Mouse (Mus musculus) liver, embryonic 14.5 days (tissue): Measurements from ENCODE around the gene Ccdc106. TPM values are rescaled to one million over a fixed set of nuclear protein-coding genes. Genes with fewer than 3 reads are reported as not detected.
A peak's percentile ranks its signal among the peaks of the same experiment; 100 is the strongest.

Source experiments
- ATAC-seq: fragments of 200-750 bp; cut with Nextera tagmentation; 2 replicates; pipeline ENCODE4 v1.8.0; 2017; ENCODE audit warnings: moderate number of reproducible peaks, mild to moderate bottlenecking, moderate library complexity; ENCODE audit not compliant: insufficient read depth
- DNase-seq, 3 experiments: peaks; one replicate each; pipeline ENCODE4 v3.0.0-alpha.2; 2012 to 2013; ENCODE audit warnings: low read depth in 3 of 3, low spot score in 3 of 3
- H3K27ac ChIP-seq: fragments of 300-500 bp; sonication (generic); 2 replicates; pipeline ENCODE4 v1.5.1; 2014; ENCODE audit warnings: moderate library complexity, mild to moderate bottlenecking, control low read depth, inconsistent platforms
- H3K27me3 ChIP-seq: fragments of 300-500 bp; sonication (generic); 2 replicates; pipeline ENCODE4 v1.6.1; 2014; ENCODE audit warnings: mild to moderate bottlenecking, low read length, moderate library complexity; ENCODE audit not compliant: control insufficient read depth, insufficient read depth
- H3K36me3 ChIP-seq: fragments of 300-500 bp; sonication (generic); replicated peaks from 2 replicates; pipeline ENCODE4 v1.6.1; 2014; ENCODE audit warnings: low read depth; ENCODE audit not compliant: control insufficient read depth, insufficient read depth
- H3K4me1 ChIP-seq, 2 experiments: fragments of 200-500 bp in 1 of 2; fragments of 300-500 bp in 1 of 2; sonication (generic) in 1 of 2; replicated peaks; 2 replicates each; pipeline ENCODE4 v1.6.1; 2012 to 2014; ENCODE audit warnings: antibody characterized with exemption in 1 of 2, inconsistent platforms in 1 of 2, low read length in 1 of 2; ENCODE audit not compliant: control insufficient read depth in 2 of 2, insufficient read depth in 2 of 2
- H3K4me2 ChIP-seq: fragments of 300-500 bp; sonication (generic); 2 replicates; pipeline ENCODE4 v1.6.1; 2014; ENCODE audit warnings: low read depth, mild to moderate bottlenecking, control low read depth, moderate library complexity
- H3K4me3 ChIP-seq, 2 experiments: fragments of 200-500 bp in 1 of 2; fragments of 300-500 bp in 1 of 2; sonication (generic) in 1 of 2; 2 replicates each; pipeline ENCODE4 v1.5.1; 2012 to 2014; ENCODE audit warnings: low read depth in 2 of 2, low read length in 2 of 2, mild to moderate bottlenecking in 2 of 2, control low read depth in 1 of 2, inconsistent platforms in 1 of 2, moderate library complexity in 1 of 2; ENCODE audit not compliant: insufficient read depth in 1 of 2
- H3K9ac ChIP-seq: fragments of 300-500 bp; sonication (generic); replicated peaks from 2 replicates; pipeline ENCODE4 v1.6.1; 2014; ENCODE audit warnings: mild to moderate bottlenecking, control low read depth, moderate library complexity
- H3K9me3 ChIP-seq: fragments of 300-500 bp; sonication (generic); 2 replicates; pipeline ENCODE4 v1.6.1; 2016; ENCODE audit warnings: low read length, mixed read lengths; ENCODE audit not compliant: control insufficient read depth
- CTCF ChIP-seq: IDR thresholded peaks from 2 replicates; pipeline ENCODE4 v1.5.1; 2016; ENCODE audit warnings: antibody characterized with exemption, low read depth, control low read depth
- EP300 ChIP-seq: IDR thresholded peaks from 2 replicates; pipeline ENCODE4 v1.6.1; 2016; ENCODE audit warnings: antibody characterized with exemption, low read depth
- WGBS: fragments of 180-500 bp; shearing (Covaris S2); extraction: QIAGEN DNeasy Blood & Tissue Kit; methylation state at CpG from one replicate; pipeline ENCODE4 v1.1.7; 2014; ENCODE audit not compliant: insufficient replicate concordance; 5-methylcytosine and 5-hydroxymethylcytosine counted together
- polyA plus RNA-seq, 2 experiments: library from polyadenylated mRNA; depleted of rRNA in 1 of 2; stranded (reverse) in 1 of 2; unstranded in 1 of 2; fragments of >200 nt; fragmentation: Nextera tagmentation in 1 of 2; extraction: Ambion mirVana in 1 of 2; gene quantifications; 2 replicates each; pipeline versions ENCODE4 v1.2.1 to v1.2.3; 2012 to 2014

Gene Ccdc106
- polyA plus RNA-seq, 2 experiments = 0.24 to 0.64 TPM

DNA sequence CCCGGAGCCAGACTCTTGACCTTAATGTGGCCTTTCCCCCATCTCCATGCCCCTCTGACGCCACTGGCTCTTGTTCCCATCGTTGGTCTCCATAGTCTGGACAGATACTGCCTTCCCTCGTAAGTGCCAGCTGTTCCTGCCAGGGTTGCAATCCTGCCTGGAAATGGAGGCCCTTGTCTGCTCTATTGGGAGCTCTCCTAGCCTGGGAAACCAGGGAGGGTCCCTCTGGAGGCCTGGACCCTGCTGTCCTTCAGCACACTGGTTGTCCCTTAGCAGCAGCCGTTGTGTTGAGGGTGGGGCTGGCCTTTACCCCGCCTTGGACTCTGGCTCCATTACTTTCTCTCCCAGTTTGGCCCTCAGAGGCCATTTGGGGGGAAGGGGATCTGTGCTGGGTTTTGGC lies 72.0 kb downstream of the Ccdc106 start:
- H3K36me3 ChIP-seq = peaks cover 80% of the 10 kb centered on the region
- WGBS = 75% methylated on average over 6 of the region's 6 CpGs

DNA sequence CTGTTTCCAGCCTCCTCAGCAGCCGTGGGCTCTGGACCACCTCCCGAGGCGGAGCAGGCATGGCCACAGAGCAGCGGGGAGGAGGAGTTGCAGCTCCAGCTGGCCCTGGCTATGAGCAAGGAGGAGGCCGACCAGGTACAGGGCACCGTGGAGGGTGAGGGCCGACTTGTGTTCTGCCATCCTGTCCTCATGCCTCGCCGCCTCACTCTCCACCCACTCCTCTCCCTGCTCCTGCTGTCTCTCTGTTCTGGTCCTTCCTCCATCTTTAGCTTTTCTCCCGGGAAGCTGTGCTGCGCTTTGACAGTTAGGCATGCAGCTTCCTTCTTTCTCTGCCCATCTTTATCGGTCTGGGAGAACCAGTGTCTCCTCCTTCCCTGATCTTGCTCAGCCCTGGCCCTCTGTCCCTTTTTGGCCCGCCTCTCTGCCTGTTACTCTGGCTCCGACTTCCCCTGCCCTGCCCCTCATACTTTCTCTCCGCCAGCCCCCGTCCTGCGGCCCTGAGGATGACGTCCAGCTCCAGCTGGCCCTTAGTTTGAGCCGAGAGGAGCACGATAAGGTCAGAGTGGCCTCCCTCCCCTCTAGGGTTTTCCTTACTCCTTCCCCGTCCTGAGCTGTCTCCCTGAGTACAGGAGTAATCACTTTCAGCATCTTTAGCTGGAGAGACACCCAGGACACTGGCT lies 72.6 kb downstream of the Ccdc106 start:
- TF ChIP-seq EP300 = no peak
- no peak for TF ChIP-seq CTCF
- 83% methylated on average over 21 of the region's 21 CpGs for WGBS

More for the DNA sequence above, 72.0 kb downstream of the Ccdc106 start:
- peaks cover 0 to 5% of the 10 kb centered on the region in 2 experiments; a peak in 2 of 4 replicates for H3K4me1 ChIP-seq
- no peak overlapping the region for H3K9ac ChIP-seq
- H3K4me2 ChIP-seq = no peak overlapping the region
- ATAC-seq (no peak), DNase-seq (no peak)
- H3K4me3 ChIP-seq = no peak overlapping the region
- TF ChIP-seq EP300 (no peak), CTCF (no peak)
- no peak overlapping the region for H3K27ac ChIP-seq
- H3K27me3 ChIP-seq = no peaks in the 10 kb centered on the region
- no peaks in the 10 kb centered on the region for H3K9me3 ChIP-seq

DNA sequence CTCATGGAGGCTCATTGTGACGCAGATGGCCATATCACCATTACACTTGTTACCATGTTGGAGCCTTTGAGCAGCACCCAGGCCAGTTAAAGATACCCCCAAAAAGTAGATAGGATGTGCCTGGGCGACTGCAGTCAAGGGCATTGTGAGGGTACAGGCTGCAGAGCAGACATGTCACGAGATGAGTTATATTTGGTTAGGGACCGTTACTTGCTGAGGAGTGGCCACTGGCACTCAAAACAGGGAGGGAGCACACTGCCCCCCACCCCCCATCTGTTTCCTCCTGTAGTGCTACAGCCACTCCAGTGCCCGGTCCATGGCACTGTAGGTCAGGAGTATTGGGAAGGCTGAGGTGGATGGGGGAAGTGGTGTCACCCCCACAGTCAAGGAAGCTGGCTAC lies 78.4 kb downstream of the Ccdc106 start:
- no peak for TF ChIP-seq CTCF
- no peak for TF ChIP-seq EP300
- H3K27ac ChIP-seq = no peak overlapping the region
- H3K4me1 ChIP-seq = no peaks in the 10 kb centered on the region
- no peak for ATAC-seq
- no peak overlapping the region for H3K4me2 ChIP-seq
- 72% methylated on average over 5 of the region's 5 CpGs for WGBS
- H3K36me3 ChIP-seq = peaks cover 46% of the 10 kb centered on the region
- no peaks in the 10 kb centered on the region for H3K9me3 ChIP-seq
- H3K4me3 ChIP-seq = no peak overlapping the region
- no peak for DNase-seq
- H3K27me3 ChIP-seq = no peaks in the 10 kb centered on the region
- no peak overlapping the region for H3K9ac ChIP-seq

More for the DNA sequence above, 72.6 kb downstream of the Ccdc106 start:
- no peaks in the 10 kb centered on the region for H3K27me3 ChIP-seq
- no peak overlapping the region for H3K4me2 ChIP-seq
- ATAC-seq (no peak), DNase-seq (no peak)
- H3K9ac ChIP-seq = no peak overlapping the region
- peaks cover 82% of the 10 kb centered on the region for H3K36me3 ChIP-seq
- H3K27ac ChIP-seq = no peak overlapping the region
- no peaks in the 10 kb centered on the region for H3K9me3 ChIP-seq
- H3K4me3 ChIP-seq = no peak overlapping the region
- peaks cover 0 to 2% of the 10 kb centered on the region in 2 experiments; a peak in 2 of 4 replicates for H3K4me1 ChIP-seq

DNA sequence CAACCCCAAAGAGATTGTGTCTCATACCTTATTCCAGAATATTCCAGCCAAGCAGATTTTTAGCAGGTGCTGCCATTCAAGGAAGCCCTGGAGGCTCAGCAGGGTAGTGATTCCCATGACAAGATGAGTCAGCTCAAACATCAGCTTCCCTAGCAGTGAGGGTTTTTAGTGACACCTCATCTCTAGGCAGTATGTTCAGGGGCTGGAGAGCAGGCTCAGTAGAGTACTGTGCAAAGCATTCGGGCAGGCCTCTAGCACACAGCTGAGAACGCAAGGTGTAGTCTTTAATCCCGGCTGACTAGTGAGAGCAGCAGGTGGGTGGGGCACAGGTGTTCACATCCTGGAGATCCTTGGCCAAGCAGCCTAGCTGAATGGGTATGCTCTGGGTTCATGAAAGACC lies 79.4 kb downstream of the Ccdc106 start:
- no peaks in the 10 kb centered on the region for H3K4me1 ChIP-seq
- no peak overlapping the region for H3K4me2 ChIP-seq
- no peak overlapping the region for H3K4me3 ChIP-seq
- 72% methylated on average over 3 of the region's 3 CpGs for WGBS
- H3K27me3 ChIP-seq = no peaks in the 10 kb centered on the region
- DNase-seq (no peak), ATAC-seq (no peak)
- TF ChIP-seq EP300 (no peak), CTCF (0 out of 2 replicates have a peak, but pooled peaks have one; percentile 5)
- H3K36me3 ChIP-seq = peaks cover 36% of the 10 kb centered on the region
- H3K9ac ChIP-seq = no peak overlapping the region
- no peak overlapping the region for H3K27ac ChIP-seq
- no peaks in the 10 kb centered on the region for H3K9me3 ChIP-seq

DNA sequence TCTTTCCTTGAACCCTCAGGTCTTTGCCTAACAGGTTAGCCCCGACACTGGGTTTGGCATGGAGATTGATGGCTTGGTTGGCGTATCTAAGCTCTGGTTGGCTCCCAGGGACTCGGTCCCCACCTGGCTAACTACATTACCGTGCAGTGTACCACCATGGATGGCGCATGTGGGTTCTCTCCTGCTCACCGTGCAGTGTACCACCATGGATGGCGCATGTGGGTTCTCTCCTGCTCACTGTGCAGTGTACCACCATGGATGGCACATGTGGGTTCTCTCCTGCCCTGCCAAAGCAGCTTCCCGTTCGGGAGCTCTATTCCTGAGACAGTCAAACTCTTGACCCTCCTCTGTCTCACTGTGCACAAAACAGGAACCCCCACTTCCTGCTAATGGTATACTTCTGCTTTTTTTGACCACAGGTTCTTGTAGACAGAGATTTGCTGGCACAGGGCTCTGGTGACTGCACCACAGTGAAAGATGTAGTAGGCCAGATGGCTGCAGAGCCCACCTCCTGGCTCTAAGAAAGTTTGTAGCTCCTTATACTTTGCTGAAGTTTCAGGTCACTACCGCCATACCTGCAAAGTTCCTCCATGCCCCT lies 80.8 kb downstream of the Ccdc106 start:
- Histone ChIP-seq H3K27ac (no peak overlapping the region), H3K9me3 (no peaks in the 10 kb centered on the region), H3K27me3 (no peaks in the 10 kb centered on the region), H3K36me3 (peaks cover 22% of the 10 kb centered on the region), H3K9ac (no peak overlapping the region), H3K4me1 (no peaks in the 10 kb centered on the region), H3K4me2 (no peak overlapping the region), H3K4me3 (no peak overlapping the region)
- ATAC-seq (peak; percentile 22; the same call in 1 of the 2 replicates), DNase-seq (no peak)
- TF ChIP-seq EP300 (no peak), CTCF (no peak)
- WGBS = 35% methylated on average over 10 of the region's 10 CpGs
